18 mouse cellular contexts compared by ENCODE assay signal in genomic region chr1:186785359-186785758, GRCm38 (mm10). TPM values are rescaled to one million over a fixed set of nuclear protein-coding genes. Genes with fewer than 3 reads are reported as not detected.
DNase-seq lines count a peak whose midpoint lies in the region; ATAC-seq and TF ChIP-seq lines count a peak whose summit lies in the region.
"Had no signal": no experiment of that assay in that cellular context is flagged by ENCODE, and none has a peak within 500 bp of the region (broad histone marks: within the 10 kb centered on the region; RNA-seq: fewer than 3 reads in every experiment).

No protein-coding gene starts in this region.

- 46% methylated on average over 4 of the region's 4 CpGs for WGBS in liver, adult 2 months

- H3K27me3 ChIP-seq in liver, adult 2 months (ENCODE audit: control insufficient read depth, insufficient read depth, low read length), result no peaks in the 10 kb centered on the region
- H3K27me3 ChIP-seq: embryonic facial prominence, embryonic 12.5 days; forebrain, embryonic 13.5 days; forebrain, embryonic 15.5 days had no signal

- no peak overlapping the region; the same call in 1 of the 2 replicates for H3K27ac ChIP-seq in liver, adult 2 months (replicated peaks; ENCODE audit: insufficient read depth, low read depth, low read length)
- H3K27ac ChIP-seq: embryonic facial prominence, embryonic 10.5 days; embryonic facial prominence, embryonic 12.5 days; forebrain, embryonic 13.5 days; forebrain, embryonic 15.5 days had no signal

- DNase-seq in liver, adult 2 months (ENCODE audit: extremely low read depth, low read depth, low spot score), result peak; percentile 83
- DNase-seq in liver, result no peak
- peak; percentile 7 for DNase-seq in adipocyte (ENCODE audit: low spot score)
- no peak for DNase-seq in urinary bladder, postnatal 14 days (ENCODE audit: low spot score)
- DNase-seq in frontal cortex, postnatal 10 days (ENCODE audit: low spot score in 2 of 2), result no peak
- DNase-seq: adrenal gland, adult 8-10 months; adrenal gland, postnatal 14 days; adrenal gland, postnatal 36 days; cerebellum, adult 11-12 months; cerebellum, adult 2 months; cerebellum, adult 9-10 months; cerebellum, postnatal 10 days; cerebellum, postnatal 25 days had no signal

- TF ChIP-seq CTCF in liver, adult 2 months (IDR thresholded peaks at IDR 0.05; ENCODE audit: low read depth, low read length), result no peak

- no peaks in the 10 kb centered on the region for H3K36me3 ChIP-seq in liver, adult 2 months (ENCODE audit: control insufficient read depth, insufficient read depth, low read length)
- H3K36me3 ChIP-seq: embryonic facial prominence, embryonic 10.5 days; embryonic facial prominence, embryonic 12.5 days; forebrain, embryonic 15.5 days had no signal

- H3K4me1 ChIP-seq in liver, adult 2 months (ENCODE audit: control insufficient read depth, insufficient read depth, low read length), result no peaks in the 10 kb centered on the region; the same call in 1 of the 2 replicates
- H3K4me1 ChIP-seq: embryonic facial prominence, embryonic 10.5 days; embryonic facial prominence, embryonic 12.5 days; forebrain, embryonic 13.5 days; forebrain, embryonic 15.5 days had no signal

- H3K4me3 ChIP-seq in liver, adult 2 months (ENCODE audit: insufficient read depth, low read depth, low read length), result no peak overlapping the region
- H3K4me3 ChIP-seq: embryonic facial prominence, embryonic 10.5 days; embryonic facial prominence, embryonic 12.5 days; forebrain, embryonic 13.5 days; forebrain, embryonic 15.5 days had no signal

- H3K79me2 ChIP-seq in liver, adult 2 months (ENCODE audit: control insufficient read depth, insufficient read depth, low read length), result no peaks in the 10 kb centered on the region

- 0 out of 2 replicates have a peak, but pooled peaks have one; percentile 27 for ATAC-seq in granulocyte monocyte progenitor cell, adult 5-6 weeks (replicated peaks; ENCODE audit: poor library complexity, severe bottlenecking)
- ATAC-seq: forebrain, embryonic 13.5 days; forebrain, embryonic 15.5 days had no signal

- H3K9ac ChIP-seq in liver, adult 2 months (ENCODE audit: low read depth, low read length), result no peak overlapping the region
- H3K9ac ChIP-seq: embryonic facial prominence, embryonic 12.5 days; forebrain, embryonic 13.5 days; forebrain, embryonic 15.5 days had no signal

- no peak for TF ChIP-seq POLR2A in liver, adult 2 months (IDR thresholded peaks at IDR 0.05; ENCODE audit: extremely low read depth, insufficient read depth, low read length)

RNA-seq across cellular contexts. Expression of gene Rrp15, which starts 36.2 kb away (rescaled TPM):
- total RNA-seq in liver, adult 2 months (2014; rRNA removed), result 7.1 and 10.6 TPM in 2 replicates
- polyA plus RNA-seq in liver, adult 2 months (2012; rRNA removed), result 2.3 and 2.6 TPM in 2 replicates
- total RNA-seq in granulocyte monocyte progenitor cell, adult 5-6 weeks (2014; fragmentation: Nextera tagmentation), result 44.3 and 48.1 TPM in 2 replicates
- total RNA-seq in granulocyte monocyte progenitor cell, adult 5-6 weeks (2017), result 135 and 142 TPM in 2 replicates

Comparison
In these comparisons a context has a peak if more than half of its experiments do, and no peak if none do; other contexts are left out.
1. DNase-seq: peak in liver, adult 2 months (single experiment) and adipocyte (single experiment); none in liver (single experiment), urinary bladder, postnatal 14 days (single experiment) and frontal cortex, postnatal 10 days (0 of 2).